Mouse (Mus musculus): ENCODE results near the gene AI661453. TPM values are rescaled to one million over a fixed set of nuclear protein-coding genes. Genes with fewer than 3 reads are reported as not detected.
"Not testable (repeated sequence)": the region's sequence is repeated elsewhere in the genome, so short reads cannot be mapped to it uniquely, and the experiment has no call there.

Gene AI661453
- total RNA-seq, 2 experiments from 2014 or later: 0.23 to 0.59 TPM

- intact Hi-C loops (cut with DNase I): no loop called here
These were observed 49.4 kb downstream of the AI661453 start for GRCm38 (mm10) chr17:47485791-47486190.

GRCm38 (mm10) chr17:47490791-47491190 is 54.4 kb downstream of the AI661453 start:
- no peak for DNase-seq (ENCODE audit: low spot score in 2 of 2)
- intact Hi-C loops (cut with DNase I): no loop called here

More at GRCm38 (mm10) chr17:47485791-47486190, 49.4 kb downstream of the AI661453 start:
- DNase-seq (ENCODE audit: low spot score in 2 of 2): no peak

GRCm38 (mm10) chr17:47492731-47493130 is 56.3 kb downstream of the AI661453 start:
- intact Hi-C loops (cut with DNase I): no loop called here
- DNase-seq (ENCODE audit: low spot score in 2 of 2): no peak

- DNase-seq (ENCODE audit: low spot score in 2 of 2): no peak
- intact Hi-C loops (cut with DNase I): no loop called here
These were observed 57.2 kb downstream of the AI661453 start for GRCm38 (mm10) chr17:47493653-47494052.

- intact Hi-C loops (cut with DNase I): no loop called here
- no peak for DNase-seq (ENCODE audit: low spot score in 2 of 2)
These were observed 57.7 kb downstream of the AI661453 start for GRCm38 (mm10) chr17:47494132-47494531.

- intact Hi-C loops (cut with DNase I): no loop called here
- no peak for DNase-seq (ENCODE audit: low spot score in 2 of 2)
These were observed 65.1 kb downstream of the AI661453 start for GRCm38 (mm10) chr17:47501531-47501930.

- intact Hi-C loops (cut with DNase I): no loop called here
- DNase-seq (ENCODE audit: low spot score in 2 of 2): peak; percentile 91 to 94
These were observed 65.7 kb downstream of the AI661453 start, which contains the start of gene Taf8 for GRCm38 (mm10) chr17:47501946-47502706. Gene Taf8, minus strand, starts transcription at chr17:47502292.

GRCm38 (mm10) chr17:47502707-47503045 is 66.3 kb downstream of the AI661453 start:
- DNase-seq (ENCODE audit: low spot score in 2 of 2); intact Hi-C loops (cut with DNase I): not testable (repeated sequence)

- DNase-seq (ENCODE audit: low spot score in 2 of 2): no peak
- intact Hi-C loops (cut with DNase I): no loop called here
These were observed 67.3 kb downstream of the AI661453 start for GRCm38 (mm10) chr17:47503689-47504088.

- intact Hi-C loops (cut with DNase I): no loop called here
- no peak for DNase-seq (ENCODE audit: low spot score in 2 of 2)
These were observed 67.8 kb downstream of the AI661453 start for GRCm38 (mm10) chr17:47504228-47504627.

GRCm38 (mm10) chr17:47504941-47505346 is 68.5 kb downstream of the AI661453 start, which contains the start of gene Ccnd3:
Gene Ccnd3, plus strand, starts transcription at chr17:47505051.
- intact Hi-C loops (cut with DNase I): no loop called here
- DNase-seq (ENCODE audit: low spot score in 2 of 2): peak; percentile 68 to 76

GRCm38 (mm10) chr17:47505566-47505965 is 69.2 kb downstream of the AI661453 start:
- intact Hi-C loops (cut with DNase I): no loop called here

GRCm38 (mm10) chr17:47506042-47506441 is 69.6 kb downstream of the AI661453 start:
- intact Hi-C loops (cut with DNase I): no loop called here
- DNase-seq (ENCODE audit: low spot score in 2 of 2): no peak

More at GRCm38 (mm10) chr17:47505566-47505965, 69.2 kb downstream of the AI661453 start:
- no peak for DNase-seq (ENCODE audit: low spot score in 2 of 2)

GRCm38 (mm10) chr17:47506697-47507096 is 70.3 kb downstream of the AI661453 start:
- intact Hi-C loops (cut with DNase I): no loop called here
- no peak for DNase-seq (ENCODE audit: low spot score in 2 of 2)

GRCm38 (mm10) chr17:47507523-47507922 is 71.1 kb downstream of the AI661453 start:
- intact Hi-C loops (cut with DNase I): no loop called here
- DNase-seq (ENCODE audit: low spot score in 2 of 2): no peak

GRCm38 (mm10) chr17:47508012-47508608 is 71.7 kb downstream of the AI661453 start:
- intact Hi-C loops (cut with DNase I): no loop called here

GRCm38 (mm10) chr17:47509031-47509705 is 72.8 kb downstream of the AI661453 start:
- peak in 1 of 2 experiments; percentile 47 for DNase-seq (ENCODE audit: low spot score in 2 of 2)

More at GRCm38 (mm10) chr17:47508012-47508608, 71.7 kb downstream of the AI661453 start:
- peak; percentile 89 to 96 for DNase-seq (ENCODE audit: low spot score in 2 of 2)

GRCm38 (mm10) chr17:47511111-47512020 is 75.0 kb downstream of the AI661453 start:
- DNase-seq (ENCODE audit: low spot score in 2 of 2): peak; percentile 94 to 98
- intact Hi-C loops (cut with DNase I): loop anchor here (2.0 to 10.0 kb wide), 2 partner anchors 83 to 163 kb away; no protein-coding TSS in a partner anchor

More at GRCm38 (mm10) chr17:47509031-47509705, 72.8 kb downstream of the AI661453 start:
- intact Hi-C loops (cut with DNase I): no loop called here

Measured in left cerebral cortex, postnatal 14 days (tissue).